In the genomic region with DNA sequence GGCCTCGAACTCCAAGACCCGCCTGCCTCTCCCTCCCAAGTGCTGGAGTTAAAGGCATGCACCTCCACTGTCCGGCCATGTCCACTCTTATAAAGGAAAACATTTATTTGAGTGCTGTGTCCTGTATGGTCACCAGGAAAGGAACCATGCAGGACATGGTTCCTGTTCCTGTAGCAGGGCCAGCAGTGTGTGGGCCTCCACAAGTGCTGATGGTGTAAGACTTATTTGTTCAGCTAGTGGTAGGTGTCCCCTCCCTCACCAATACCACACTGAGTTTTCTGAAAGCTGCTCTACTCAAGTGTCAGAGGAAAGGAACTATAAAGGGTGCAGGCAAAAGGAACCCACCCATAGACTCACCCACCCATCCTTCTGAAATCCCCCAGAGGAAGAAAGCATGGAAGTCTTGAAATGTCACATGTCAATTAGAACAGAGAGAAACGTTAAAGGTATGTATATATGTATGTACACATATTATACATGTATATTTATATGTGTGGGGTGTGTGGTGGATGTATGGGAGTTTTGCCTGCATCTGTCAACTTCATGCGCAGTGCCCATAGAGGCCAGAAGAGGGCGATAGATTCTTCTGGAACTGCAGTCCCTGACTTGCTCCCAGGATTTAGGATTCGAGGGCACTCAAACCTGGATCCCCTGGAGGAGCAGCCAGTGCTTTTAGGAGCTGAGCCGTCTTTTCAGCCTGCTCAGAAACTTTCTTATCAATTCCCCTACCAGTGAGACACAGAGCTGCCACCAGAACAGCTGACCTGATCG, we compare ENCODE assay signal across 1 mouse cellular context.
TF ChIP-seq lines count a peak whose summit lies in the region.

No protein-coding gene starts in this region.

TF ChIP-seq in MEL, 35 proteins besides CTCF, POLR2A, EP300 and RAD21:
- TF ChIP-seq SMC3 (IDR thresholded peaks at IDR 0.05; ENCODE audit: low read depth, low read length) = peak; percentile 41
